Mouse (Mus musculus): ENCODE data around the gene Trappc6b.

DNA sequence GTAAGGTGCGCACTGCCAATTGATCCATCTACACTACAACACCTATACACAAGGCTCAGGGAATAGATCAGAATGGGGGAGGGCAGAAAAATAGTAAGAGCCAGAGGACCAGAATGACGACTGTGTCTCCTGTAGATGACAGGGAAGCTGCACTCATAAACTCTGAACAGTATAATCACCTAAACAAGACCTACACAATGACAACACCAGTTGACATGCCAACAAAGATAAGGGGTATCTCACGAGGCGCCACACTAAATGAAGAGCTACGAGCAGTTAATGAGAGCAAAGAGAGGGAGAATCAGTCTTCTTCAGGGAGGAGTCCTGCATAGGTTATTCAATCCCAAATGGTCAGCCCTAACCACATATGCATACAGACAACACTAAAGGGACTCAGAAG, 8.1 kb downstream of the Trappc6b start:
- no peak for TF ChIP-seq TAL1 (IDR thresholded peaks at IDR 0.05; ENCODE audit: low read length)
- TF ChIP-seq GATA1 (IDR thresholded peaks at IDR 0.05; ENCODE audit: low read length) = no peak
